Mouse (Mus musculus): ENCODE measurements around the gene Gm40193. TPM values are rescaled to one million over a fixed set of nuclear protein-coding genes. Genes with fewer than 3 reads are reported as not detected.
"Not testable (repeated sequence)": the region's sequence is repeated elsewhere in the genome, so short reads cannot be mapped to it uniquely, and the experiment has no call there.

Gene Gm40193
- polyA plus RNA-seq, 1 experiment from 2014 or later: not detected

DNA sequence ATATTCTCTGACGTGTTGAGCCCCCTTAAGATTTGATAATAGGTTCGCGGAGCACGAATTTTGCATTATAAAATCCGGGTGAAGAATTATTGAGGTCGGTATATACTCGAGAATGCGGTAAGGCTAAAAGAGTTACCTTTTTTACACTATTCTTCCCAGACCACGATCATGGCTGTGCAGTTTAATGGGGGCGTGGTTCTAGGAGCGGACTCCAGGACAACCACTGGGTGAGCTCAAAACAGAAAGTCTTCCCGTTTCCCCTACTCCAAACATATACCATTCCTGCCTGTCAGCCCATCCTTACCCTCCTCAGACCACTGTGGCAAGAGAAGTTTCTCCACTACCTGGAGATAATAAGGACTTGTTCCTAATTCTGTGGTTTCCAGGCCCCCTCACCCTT is 7.0 kb downstream of the Gm40193 start:
- peak overlapping the region; percentile 75 for H3K4me3 ChIP-seq (ENCODE audit: low read depth, low read length)
- H3K27me3 ChIP-seq (ENCODE audit: insufficient read depth, low read length): no peaks in the 10 kb centered on the region
- DNase-seq (peak; percentile 54), ATAC-seq (ENCODE audit: insufficient read depth) (peak; percentile 33)
- H3K36me3 ChIP-seq (ENCODE audit: insufficient read depth): peaks cover 32% of the 10 kb centered on the region
- peak overlapping the region; percentile 86 for H3K4me2 ChIP-seq
- H3K9ac ChIP-seq: peak overlapping the region; percentile 73
- no peak overlapping the region; the same call in 1 of the 2 replicates for H3K27ac ChIP-seq (ENCODE audit: low read depth)
- no peaks in the 10 kb centered on the region for H3K9me3 ChIP-seq (ENCODE audit: low read depth, low read length)
- 2% methylated on average over 12 of the region's 12 CpGs for WGBS
- no peak for TF ChIP-seq CTCF (IDR thresholded peaks at IDR 0.05; ENCODE audit: low read depth)
- peaks cover 4% of the 10 kb centered on the region; the same call in 1 of the 2 replicates for H3K4me1 ChIP-seq (ENCODE audit: insufficient read depth)

DNA sequence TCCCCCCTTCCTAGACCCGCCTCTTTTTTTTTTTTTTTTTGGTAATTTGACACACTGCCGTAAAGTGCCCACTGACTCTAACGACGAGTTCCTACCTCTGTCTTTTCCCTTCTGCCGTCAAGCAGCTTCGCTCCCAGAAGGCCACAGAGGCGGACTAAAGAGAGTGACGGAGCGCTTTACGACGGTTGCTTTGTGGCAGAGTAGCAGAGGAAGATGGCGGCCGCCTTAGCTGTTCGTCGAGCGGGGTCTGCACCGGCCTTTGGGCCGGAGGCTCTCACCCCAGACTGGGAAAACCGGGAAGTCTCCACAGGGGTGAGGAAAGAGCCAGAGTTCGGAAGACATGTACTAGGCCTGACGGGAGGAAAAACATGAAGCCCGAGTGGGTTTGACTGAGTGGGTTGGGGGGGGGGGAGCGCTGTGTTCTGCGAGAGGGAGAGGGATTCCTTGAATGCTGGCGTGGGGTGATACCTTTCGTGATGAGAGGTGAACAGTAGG is 7.5 kb downstream of the Gm40193 start, which contains the start of gene Psmb6:
TSS of gene Psmb6 (plus strand) at position 184 of the 495 bp plus-strand sequence.
- H3K36me3 ChIP-seq (ENCODE audit: insufficient read depth): peaks cover 32% of the 10 kb centered on the region
- 0% methylated on average over 26 of the region's 26 CpGs for WGBS
- H3K27me3 ChIP-seq (ENCODE audit: insufficient read depth, low read length): no peaks in the 10 kb centered on the region
- peak within 1 kb of the TSS; percentile 75 for H3K4me3 ChIP-seq (ENCODE audit: low read depth, low read length)
- no peak for TF ChIP-seq CTCF (IDR thresholded peaks at IDR 0.05; ENCODE audit: low read depth)
- peak within 1 kb of the TSS; percentile 73 for H3K9ac ChIP-seq
- peak within 1 kb of the TSS; percentile 42; the same call in 1 of the 2 replicates for H3K27ac ChIP-seq (ENCODE audit: low read depth)
- H3K9me3 ChIP-seq (ENCODE audit: low read depth, low read length): no peaks in the 10 kb centered on the region
- peak within 1 kb of the TSS; percentile 86 for H3K4me2 ChIP-seq
- DNase-seq: peak; percentile 97
- peak; percentile 91 for ATAC-seq (ENCODE audit: insufficient read depth)
- H3K4me1 ChIP-seq (ENCODE audit: insufficient read depth): peaks cover 5% of the 10 kb centered on the region; the same call in 1 of the 2 replicates

DNA sequence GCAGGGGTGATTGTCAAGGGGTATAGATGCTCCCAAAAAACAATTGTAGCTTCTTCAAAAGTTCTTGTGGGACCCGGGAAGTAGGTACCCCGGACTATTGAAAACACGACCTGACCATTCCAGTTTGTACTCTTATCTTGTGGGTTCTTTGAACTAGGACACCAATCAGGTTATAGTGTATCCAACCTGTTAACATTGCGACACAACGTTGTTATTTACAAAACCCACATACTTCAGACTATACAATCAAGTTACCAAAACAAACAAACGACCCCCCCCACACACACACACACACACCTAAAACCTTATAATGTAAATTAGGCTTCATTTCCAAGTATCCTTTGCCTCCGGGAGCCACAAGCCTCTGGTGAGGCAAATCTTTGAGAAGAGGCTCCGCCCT is 8.0 kb downstream of the Gm40193 start:
- H3K27ac ChIP-seq (ENCODE audit: low read depth): no peak overlapping the region
- H3K36me3 ChIP-seq (ENCODE audit: insufficient read depth): peaks cover 32% of the 10 kb centered on the region
- H3K4me2 ChIP-seq: peak overlapping the region; percentile 56
- peak overlapping the region; percentile 75 for H3K4me3 ChIP-seq (ENCODE audit: low read depth, low read length)
- 5% methylated on average over 8 of the region's 8 CpGs for WGBS
- peak overlapping the region; percentile 73; the same call in 1 of the 2 replicates for H3K9ac ChIP-seq
- peaks cover 10% of the 10 kb centered on the region; the same call in 1 of the 2 replicates for H3K4me1 ChIP-seq (ENCODE audit: insufficient read depth)
- ATAC-seq (ENCODE audit: insufficient read depth) (no peak; the same call in 1 of the 2 replicates), DNase-seq (no peak)
- H3K9me3 ChIP-seq (ENCODE audit: low read depth, low read length): no peaks in the 10 kb centered on the region
- no peak for TF ChIP-seq CTCF (IDR thresholded peaks at IDR 0.05; ENCODE audit: low read depth)
- no peaks in the 10 kb centered on the region for H3K27me3 ChIP-seq (ENCODE audit: insufficient read depth, low read length)

DNA sequence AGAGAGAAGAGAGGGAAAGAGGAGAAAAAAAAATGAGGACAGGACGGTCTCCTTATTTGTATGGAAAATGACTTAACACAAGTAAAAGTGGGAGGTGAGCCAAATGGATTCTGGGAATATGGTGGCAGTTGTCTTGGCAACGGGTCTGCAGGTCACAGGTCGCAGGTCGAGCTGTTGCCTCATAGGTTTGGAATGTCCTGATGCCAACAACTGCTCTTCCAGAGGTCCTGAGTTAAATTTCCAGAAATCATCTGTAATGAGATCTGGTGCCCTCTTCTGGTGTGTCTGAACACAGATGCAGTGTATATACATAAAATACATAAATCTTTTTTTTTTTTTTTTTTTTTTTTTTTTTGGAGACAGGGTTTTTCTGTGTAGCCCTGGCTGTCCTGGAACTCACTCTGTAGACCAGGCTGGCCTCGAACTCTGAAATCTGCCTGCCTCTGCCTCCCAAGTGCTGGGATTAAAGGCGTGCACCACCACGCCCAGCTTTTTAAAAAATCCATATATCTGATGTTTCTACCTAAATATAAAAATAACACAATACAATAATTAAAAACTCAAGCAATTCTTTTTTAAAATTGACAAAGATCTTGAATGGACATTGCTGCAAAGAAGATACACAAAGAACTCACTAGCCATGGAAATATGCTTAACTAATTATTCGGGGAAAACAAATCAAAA is 9.3 kb downstream of the Gm40193 start:
- not testable (repeated sequence) for H3K9ac ChIP-seq; H3K9me3 ChIP-seq (ENCODE audit: low read depth, low read length); H3K27ac ChIP-seq (ENCODE audit: low read depth); H3K4me2 ChIP-seq; ATAC-seq (ENCODE audit: insufficient read depth); H3K4me3 ChIP-seq (ENCODE audit: low read depth, low read length); H3K27me3 ChIP-seq (ENCODE audit: insufficient read depth, low read length)
- DNase-seq: peak; percentile 37
- 85% methylated on average over 8 of the region's 8 CpGs for WGBS
- peaks cover 11% of the 10 kb centered on the region; the same call in 1 of the 2 replicates for H3K4me1 ChIP-seq (ENCODE audit: insufficient read depth)
- H3K36me3 ChIP-seq (ENCODE audit: insufficient read depth): peaks cover 24% of the 10 kb centered on the region

DNA sequence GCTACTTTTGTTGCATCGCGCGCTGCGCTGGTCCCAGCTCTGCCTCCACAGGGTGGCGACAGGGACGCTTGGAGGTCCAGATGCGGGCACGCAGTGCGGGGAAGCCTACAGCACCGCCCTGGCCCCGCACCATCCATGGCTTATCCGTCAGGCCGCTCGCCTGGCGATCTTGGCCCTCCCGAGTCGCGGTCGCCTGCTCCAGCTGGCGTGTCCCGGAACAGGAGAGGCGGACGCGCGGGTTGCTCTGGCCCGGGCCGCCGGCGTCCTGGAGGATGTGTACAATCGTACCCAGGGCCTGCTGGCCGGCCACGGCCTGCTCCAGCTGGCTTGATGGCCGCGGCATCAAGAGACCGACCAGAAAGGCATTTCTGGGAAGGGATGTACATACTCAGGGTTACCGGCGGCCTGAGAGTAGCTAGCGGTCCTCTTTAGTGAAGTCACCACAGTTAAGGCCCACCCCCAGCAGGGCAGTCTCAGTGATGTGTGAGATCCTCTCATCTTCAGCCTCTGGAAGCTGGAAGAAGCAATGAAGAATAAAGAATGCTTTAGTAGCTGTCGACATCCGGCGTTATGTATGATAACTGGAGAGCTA is 12.5 kb downstream of the Gm40193 start:
- ATAC-seq (ENCODE audit: insufficient read depth): peak; percentile 56; the same call in 1 of the 2 replicates
- peak; percentile 76 for DNase-seq
- 7% methylated on average over 41 of the region's 41 CpGs for WGBS
- Histone ChIP-seq H3K36me3 (ENCODE audit: insufficient read depth) (no peaks in the 10 kb centered on the region), H3K4me1 (ENCODE audit: insufficient read depth) (peaks cover 8% of the 10 kb centered on the region; the same call in 1 of the 2 replicates), H3K4me3 (ENCODE audit: low read depth, low read length) (peak overlapping the region; percentile 41), H3K9ac (peak overlapping the region; percentile 69), H3K9me3 (ENCODE audit: low read depth, low read length) (no peaks in the 10 kb centered on the region), H3K27ac (ENCODE audit: low read depth) (peak overlapping the region; percentile 88), H3K4me2 (peak overlapping the region; percentile 69), H3K27me3 (ENCODE audit: insufficient read depth, low read length) (no peaks in the 10 kb centered on the region)
- peak; percentile 47; the same call in 1 of the 2 replicates for TF ChIP-seq CTCF (IDR thresholded peaks at IDR 0.05; ENCODE audit: low read depth)

DNA sequence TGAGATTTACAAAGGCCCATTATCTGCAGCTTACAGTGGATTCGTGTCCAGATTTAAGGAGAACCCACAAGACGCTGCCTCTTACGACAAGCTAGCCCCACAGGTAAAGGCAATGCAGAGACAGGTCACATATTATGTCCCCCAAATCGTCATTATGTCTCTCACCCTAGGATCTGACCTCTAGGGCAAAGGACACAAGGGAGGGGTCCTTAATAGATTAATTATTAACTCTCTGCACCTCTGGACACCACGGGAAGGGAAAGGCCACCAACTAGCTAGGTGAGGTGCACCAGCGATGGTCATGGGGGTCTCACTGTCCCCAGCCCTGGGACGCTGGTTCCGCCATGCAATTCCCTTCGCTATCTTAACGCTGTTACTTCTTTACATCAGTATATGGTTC is 13.8 kb downstream of the Gm40193 start, which contains the start of gene Gltpd2:
TSS of gene Gltpd2 (plus strand) at position 274 of the 400 bp plus-strand sequence.
- H3K4me3 ChIP-seq (ENCODE audit: low read depth, low read length): peak within 1 kb of the TSS; percentile 41
- H3K36me3 ChIP-seq (ENCODE audit: insufficient read depth): no peaks in the 10 kb centered on the region
- DNase-seq: no peak
- no peak for ATAC-seq (ENCODE audit: insufficient read depth)
- no peak for TF ChIP-seq CTCF (IDR thresholded peaks at IDR 0.05; ENCODE audit: low read depth)
- no peaks in the 10 kb centered on the region for H3K27me3 ChIP-seq (ENCODE audit: insufficient read depth, low read length)
- H3K9ac ChIP-seq: peak within 1 kb of the TSS; percentile 69
- H3K27ac ChIP-seq (ENCODE audit: low read depth): peak within 1 kb of the TSS; percentile 88
- H3K4me1 ChIP-seq (ENCODE audit: insufficient read depth): peaks cover 8% of the 10 kb centered on the region; the same call in 1 of the 2 replicates
- H3K4me2 ChIP-seq: peak within 1 kb of the TSS; percentile 69
- H3K9me3 ChIP-seq (ENCODE audit: low read depth, low read length): no peaks in the 10 kb centered on the region
- 76% methylated on average over 10 of the region's 10 CpGs for WGBS

DNA sequence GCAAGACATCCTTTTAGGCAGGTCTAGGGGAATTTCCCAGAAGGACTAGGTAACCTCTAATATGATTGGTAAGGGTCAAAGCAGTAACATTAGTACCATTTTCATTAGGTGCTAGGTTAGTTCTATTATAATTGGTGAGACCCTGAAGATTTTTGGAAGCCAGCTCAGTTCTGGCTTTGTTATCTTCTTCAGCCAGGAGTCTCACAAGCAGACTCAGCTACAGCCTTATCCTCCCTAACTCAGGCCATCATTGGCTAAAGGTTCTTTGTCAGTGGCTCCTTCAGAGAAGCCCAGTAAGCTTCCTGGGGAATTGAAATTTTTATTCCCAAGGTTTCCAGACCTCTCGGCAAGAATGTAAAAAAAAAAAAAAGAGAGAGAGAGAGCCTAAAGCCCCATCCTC is 14.3 kb downstream of the Gm40193 start:
- Histone ChIP-seq H3K4me1 (ENCODE audit: insufficient read depth) (peaks cover 8% of the 10 kb centered on the region; the same call in 1 of the 2 replicates), H3K4me2 (no peak overlapping the region), H3K9ac (no peak overlapping the region), H3K36me3 (ENCODE audit: insufficient read depth) (no peaks in the 10 kb centered on the region), H3K9me3 (ENCODE audit: low read depth, low read length) (no peaks in the 10 kb centered on the region), H3K27ac (ENCODE audit: low read depth) (no peak overlapping the region), H3K4me3 (ENCODE audit: low read depth, low read length) (no peak overlapping the region), H3K27me3 (ENCODE audit: insufficient read depth, low read length) (no peaks in the 10 kb centered on the region)
- ATAC-seq (ENCODE audit: insufficient read depth) (no peak), DNase-seq (no peak)
- TF ChIP-seq CTCF (IDR thresholded peaks at IDR 0.05; ENCODE audit: low read depth): no peak
- 62% methylated on average over 1 of the region's 1 CpGs for WGBS
